Mouse (Mus musculus) heart, adult 2 months (tissue): ENCODE measurements around the gene Synpr.

Source experiments
- CTCF ChIP-seq: fragments of 200-600 bp; IDR thresholded peaks from 2 replicates; pipeline ENCODE4 v1.8.1; 2022; ENCODE audit warnings: antibody characterized with exemption, mild to moderate bottlenecking, moderate library complexity
- EP300 ChIP-seq: fragments of 200-500 bp; IDR thresholded peaks from 2 replicates; pipeline ENCODE4 v1.6.1; 2011; ENCODE audit warnings: low read depth, low read length, control low read depth; ENCODE audit not compliant: insufficient read depth
- POLR2A ChIP-seq: fragments of 200-500 bp; IDR thresholded peaks from 2 replicates; pipeline ENCODE4 v1.6.1; 2011; ENCODE audit warnings: mild to moderate bottlenecking, low read depth, low read length, control low read depth; ENCODE audit not compliant: insufficient read depth

- no peak for TF ChIP-seq CTCF
- no peak for TF ChIP-seq EP300
- no peak for TF ChIP-seq POLR2A
These were observed 287.4 kb downstream of the Synpr start for GRCm38 (mm10) chr14:13571941-13572340.
